Mouse (Mus musculus) lung, postnatal 14 days (tissue): ENCODE results near the gene Ppp1r10.
"Not testable (repeated sequence)": the region's sequence is repeated elsewhere in the genome, so short reads cannot be mapped to it uniquely, and the experiment has no call there.

ENCODE experiments used
- DNase-seq: peaks from one replicate; pipeline ENCODE4 v3.0.0; 2021

Ppp1r10 gene

GRCm38 (mm10) chr17:35932608-35933007 lies 16.4 kb downstream of the Ppp1r10 start:
- DNase-seq: no peak

GRCm38 (mm10) chr17:35935763-35936162 lies 19.5 kb downstream of the Ppp1r10 start:
- DNase-seq: not testable (repeated sequence)

GRCm38 (mm10) chr17:35937700-35938348 lies 21.6 kb downstream of the Ppp1r10 start:
- peak; percentile 61 for DNase-seq

GRCm38 (mm10) chr17:35939108-35939507 lies 22.9 kb downstream of the Ppp1r10 start:
- no peak for DNase-seq

- no peak for DNase-seq
These were observed 23.7 kb downstream of the Ppp1r10 start for GRCm38 (mm10) chr17:35939941-35940340.

GRCm38 (mm10) chr17:35950946-35951345 lies 34.7 kb downstream of the Ppp1r10 start:
- DNase-seq: not testable (repeated sequence)

GRCm38 (mm10) chr17:35952559-35952958 lies 36.3 kb downstream of the Ppp1r10 start:
- not testable (repeated sequence) for DNase-seq

- DNase-seq: no peak
These were observed 38.4 kb downstream of the Ppp1r10 start for GRCm38 (mm10) chr17:35954665-35955064.

GRCm38 (mm10) chr17:35958533-35959223 lies 42.4 kb downstream of the Ppp1r10 start:
- DNase-seq: no peak

GRCm38 (mm10) chr17:35963279-35963678 lies 47.0 kb downstream of the Ppp1r10 start:
- no peak for DNase-seq

GRCm38 (mm10) chr17:35967621-35968020 lies 51.4 kb downstream of the Ppp1r10 start:
- no peak for DNase-seq

- DNase-seq: peak; percentile 100
These were observed 53.5 kb downstream of the Ppp1r10 start, which contains the start of gene Abcf1 for GRCm38 (mm10) chr17:35969418-35970389. Abcf1 (minus strand) TSS chr17:35969761.

GRCm38 (mm10) chr17:35972131-35972530 lies 55.9 kb downstream of the Ppp1r10 start:
- DNase-seq: no peak

GRCm38 (mm10) chr17:35978811-35979400 lies 62.7 kb downstream of the Ppp1r10 start:
- DNase-seq: peak; percentile 22

- DNase-seq: peak; percentile 89
These were observed 63.4 kb downstream of the Ppp1r10 start, which contains the start of the genes Gnl1 and Prr3 for GRCm38 (mm10) chr17:35979401-35980362. Gnl1 (plus strand) TSS chr17:35979851. Prr3 (minus strand) TSS chr17:35980236.

- peak; percentile 49 for DNase-seq
These were observed 64.1 kb downstream of the Ppp1r10 start for GRCm38 (mm10) chr17:35980363-35980754.

- DNase-seq: no peak
These were observed 65.5 kb downstream of the Ppp1r10 start for GRCm38 (mm10) chr17:35981776-35982175.
